Mouse (Mus musculus): ENCODE measurements around the gene Cntnap1. TPM values are rescaled to one million over a fixed set of nuclear protein-coding genes. Genes with fewer than 3 reads are reported as not detected.

The Cntnap1 gene
- total RNA-seq, 1 experiment: 0.18 TPM

- Histone ChIP-seq H3K4me3 (ENCODE audit: insufficient read depth in 1 of 2, low read depth in 1 of 2, low read length in 2 of 2, poor library complexity in 1 of 2, severe bottlenecking in 1 of 2) (peak overlapping the region in 1 of 2 experiments; percentile 17; a peak in 1 of 4 replicates), H3K36me3 (ENCODE audit: control insufficient read depth, insufficient read depth, low read length, poor library complexity, severe bottlenecking) (no peaks in the 10 kb centered on the region), H3K9me3 (ENCODE audit: control insufficient read depth, insufficient read depth, low read depth, low read length) (no peaks in the 10 kb centered on the region), H3K9ac (ENCODE audit: insufficient read depth, low read depth, low read length, poor library complexity, severe bottlenecking) (no peak overlapping the region), H3K27ac (ENCODE audit: insufficient read depth, low read depth, low read length, poor library complexity, severe bottlenecking) (no peak overlapping the region), H3K4me1 (ENCODE audit: control insufficient read depth in 2 of 2, insufficient read depth in 2 of 2, low read length in 2 of 2, poor library complexity in 1 of 2) (peaks cover 0 to 9% of the 10 kb centered on the region in 2 experiments; a peak in 1 of 4 replicates)
- DNase-seq (ENCODE audit: low read depth, low spot score): no peak
- in situ Hi-C loops (cut with MboI; ENCODE audit: low sequenced_read_pairs in 2 of 2, unreplicated experiment in 2 of 2): no loop called here
- TF ChIP-seq ZNF384 (IDR thresholded peaks at IDR 0.05; ENCODE audit: low read depth, low read length) (no peak), ZC3H11A (IDR thresholded peaks at IDR 0.05; ENCODE audit: borderline replicate concordance, low read depth, low read length) (no peak)
Observed at GRCm38 (mm10) chr11:101174389-101174745, 4.0 kb downstream of the Cntnap1 start.

DNA sequence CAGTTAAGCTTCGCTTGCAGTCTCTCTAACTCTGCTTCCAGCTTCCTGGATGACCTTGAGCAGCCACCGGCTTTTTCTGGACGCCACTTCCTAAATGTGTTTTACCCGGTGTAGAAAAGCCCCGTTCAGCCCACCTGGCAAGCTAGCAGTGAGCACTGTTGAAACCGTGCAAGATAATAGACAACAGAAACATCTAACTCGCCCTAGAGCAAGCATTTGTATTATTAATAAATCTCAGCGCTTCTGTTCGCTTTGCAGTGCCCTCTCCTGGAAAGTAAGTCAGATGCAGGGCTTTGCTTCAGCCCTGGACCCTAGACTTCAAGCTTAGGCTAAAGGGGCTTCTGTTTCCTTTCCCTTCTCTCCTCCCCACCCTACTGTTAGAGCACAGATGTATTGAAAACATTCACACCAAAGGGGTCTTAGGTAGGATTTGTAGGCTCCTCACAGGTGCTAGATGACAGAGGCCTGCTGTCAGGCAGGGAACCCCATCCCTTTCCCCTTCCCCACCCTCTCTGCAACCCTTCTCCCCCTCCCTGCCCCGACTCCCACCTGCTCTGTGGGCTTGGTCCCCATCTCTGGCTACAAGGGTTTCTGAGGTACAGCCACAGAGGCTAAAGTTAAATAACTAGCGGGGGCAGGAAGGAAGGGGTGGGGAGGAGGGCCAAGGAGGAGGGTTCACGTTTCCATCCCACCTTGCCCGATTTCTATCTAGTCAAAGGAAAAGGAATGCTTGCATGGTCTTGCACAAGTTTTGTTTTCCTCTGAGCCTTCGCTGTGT is 4.7 kb downstream of the Cntnap1 start, which contains the start of gene Ccr10:
TSS of gene Ccr10 (minus strand) at position 593 of the 778 bp plus-strand sequence.
- Histone ChIP-seq H3K4me3 (ENCODE audit: insufficient read depth in 1 of 2, low read depth in 1 of 2, low read length in 2 of 2, poor library complexity in 1 of 2, severe bottlenecking in 1 of 2) (peak within 1 kb of the TSS; percentile 35 to 49; a peak in 2 of 4 replicates), H3K27ac (ENCODE audit: insufficient read depth, low read depth, low read length, poor library complexity, severe bottlenecking) (no peak within 1 kb of the TSS), H3K36me3 (ENCODE audit: control insufficient read depth, insufficient read depth, low read length, poor library complexity, severe bottlenecking) (no peaks in the 10 kb centered on the region), H3K4me1 (ENCODE audit: control insufficient read depth in 2 of 2, insufficient read depth in 2 of 2, low read length in 2 of 2, poor library complexity in 1 of 2) (peaks cover 0 to 9% of the 10 kb centered on the region in 2 experiments; a peak in 1 of 4 replicates), H3K9me3 (ENCODE audit: control insufficient read depth, insufficient read depth, low read depth, low read length) (no peaks in the 10 kb centered on the region), H3K9ac (ENCODE audit: insufficient read depth, low read depth, low read length, poor library complexity, severe bottlenecking) (no peak within 1 kb of the TSS)
- no peak for DNase-seq (ENCODE audit: low read depth, low spot score)
- in situ Hi-C loops (cut with MboI; ENCODE audit: low sequenced_read_pairs in 2 of 2, unreplicated experiment in 2 of 2): no loop called here
- TF ChIP-seq ZNF384 (IDR thresholded peaks at IDR 0.05; ENCODE audit: low read depth, low read length) (no peak), HCFC1 (IDR thresholded peaks at IDR 0.05; ENCODE audit: borderline replicate concordance, insufficient read depth, low read length) (no peak), MAFK (IDR thresholded peaks at IDR 0.05; ENCODE audit: insufficient read depth, low read depth, low read length) (no peak), CHD2 (IDR thresholded peaks at IDR 0.05; ENCODE audit: low read depth, low read length) (no peak), ZC3H11A (IDR thresholded peaks at IDR 0.05; ENCODE audit: borderline replicate concordance, low read depth, low read length) (no peak)

GRCm38 (mm10) chr11:101175636-101176116 is 5.4 kb downstream of the Cntnap1 start:
- in situ Hi-C loops (cut with MboI; ENCODE audit: low sequenced_read_pairs in 2 of 2, unreplicated experiment in 2 of 2): no loop called here
- no peak overlapping the region for H3K9ac ChIP-seq (ENCODE audit: insufficient read depth, low read depth, low read length, poor library complexity, severe bottlenecking)
- H3K4me3 ChIP-seq (ENCODE audit: insufficient read depth in 1 of 2, low read depth in 1 of 2, low read length in 2 of 2, poor library complexity in 1 of 2, severe bottlenecking in 1 of 2): peak overlapping the region; percentile 35 to 49; a peak in 2 of 4 replicates
- no peak overlapping the region for H3K27ac ChIP-seq (ENCODE audit: insufficient read depth, low read depth, low read length, poor library complexity, severe bottlenecking)
- H3K4me1 ChIP-seq (ENCODE audit: control insufficient read depth in 2 of 2, insufficient read depth in 2 of 2, low read length in 2 of 2, poor library complexity in 1 of 2): peaks cover 0 to 6% of the 10 kb centered on the region in 2 experiments; a peak in 1 of 4 replicates
- DNase-seq (ENCODE audit: low read depth, low spot score): no peak
- no peaks in the 10 kb centered on the region for H3K9me3 ChIP-seq (ENCODE audit: control insufficient read depth, insufficient read depth, low read depth, low read length)
- no peak for TF ChIP-seq HCFC1 (IDR thresholded peaks at IDR 0.05; ENCODE audit: borderline replicate concordance, insufficient read depth, low read length)
- TF ChIP-seq CHD2 (IDR thresholded peaks at IDR 0.05; ENCODE audit: low read depth, low read length): no peak
- no peak for TF ChIP-seq MAFK (IDR thresholded peaks at IDR 0.05; ENCODE audit: insufficient read depth, low read depth, low read length)
- no peak for TF ChIP-seq ZNF384 (IDR thresholded peaks at IDR 0.05; ENCODE audit: low read depth, low read length)
- TF ChIP-seq ZC3H11A (IDR thresholded peaks at IDR 0.05; ENCODE audit: borderline replicate concordance, low read depth, low read length): no peak
- H3K36me3 ChIP-seq (ENCODE audit: control insufficient read depth, insufficient read depth, low read length, poor library complexity, severe bottlenecking): no peaks in the 10 kb centered on the region

DNA sequence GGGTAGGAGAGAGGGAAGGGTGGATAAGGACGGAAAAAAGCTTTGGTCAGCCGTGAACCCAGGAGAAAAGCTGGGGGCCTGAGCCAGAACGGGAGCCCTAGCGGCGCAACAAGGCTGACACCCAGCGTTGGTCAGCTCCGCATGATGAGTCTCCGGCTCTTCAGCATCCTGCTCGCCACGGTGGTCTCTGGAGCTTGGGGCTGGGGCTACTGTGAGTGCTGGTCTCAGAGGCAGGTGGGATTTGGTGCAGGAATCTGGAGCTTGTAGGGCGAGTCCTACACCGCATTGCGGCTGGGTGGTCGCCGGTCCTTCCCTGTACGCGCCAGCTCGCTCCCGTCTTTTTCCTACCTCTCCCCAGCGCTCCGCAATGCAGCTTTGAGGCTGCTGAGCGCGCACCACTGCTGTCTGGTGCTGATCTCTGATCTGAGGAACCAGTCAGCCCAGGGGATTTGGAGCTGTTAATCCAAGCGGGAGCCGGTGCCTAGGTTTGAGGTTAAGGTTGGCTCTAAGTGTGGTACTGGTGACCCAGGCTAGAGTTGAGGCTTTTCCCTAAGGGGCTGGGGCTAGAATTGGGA is 5.9 kb downstream of the Cntnap1 start:
- no peak for DNase-seq (ENCODE audit: low read depth, low spot score)
- Histone ChIP-seq H3K4me1 (ENCODE audit: control insufficient read depth in 2 of 2, insufficient read depth in 2 of 2, low read length in 2 of 2, poor library complexity in 1 of 2) (peaks cover 0 to 6% of the 10 kb centered on the region in 2 experiments; a peak in 1 of 4 replicates), H3K4me3 (ENCODE audit: insufficient read depth in 1 of 2, low read depth in 1 of 2, low read length in 2 of 2, poor library complexity in 1 of 2, severe bottlenecking in 1 of 2) (peak overlapping the region; percentile 35 to 49; a peak in 2 of 4 replicates), H3K27ac (ENCODE audit: insufficient read depth, low read depth, low read length, poor library complexity, severe bottlenecking) (no peak overlapping the region), H3K9ac (ENCODE audit: insufficient read depth, low read depth, low read length, poor library complexity, severe bottlenecking) (no peak overlapping the region), H3K36me3 (ENCODE audit: control insufficient read depth, insufficient read depth, low read length, poor library complexity, severe bottlenecking) (no peaks in the 10 kb centered on the region), H3K9me3 (ENCODE audit: control insufficient read depth, insufficient read depth, low read depth, low read length) (no peaks in the 10 kb centered on the region)
- TF ChIP-seq ZC3H11A (IDR thresholded peaks at IDR 0.05; ENCODE audit: borderline replicate concordance, low read depth, low read length) (no peak), MAFK (IDR thresholded peaks at IDR 0.05; ENCODE audit: insufficient read depth, low read depth, low read length) (no peak), CHD2 (IDR thresholded peaks at IDR 0.05; ENCODE audit: low read depth, low read length) (no peak), ZNF384 (IDR thresholded peaks at IDR 0.05; ENCODE audit: low read depth, low read length) (no peak), HCFC1 (IDR thresholded peaks at IDR 0.05; ENCODE audit: borderline replicate concordance, insufficient read depth, low read length) (no peak)
- in situ Hi-C loops (cut with MboI; ENCODE audit: low sequenced_read_pairs in 2 of 2, unreplicated experiment in 2 of 2): no loop called here
